Mouse (Mus musculus) embryo, embryonic 11 days (tissue): Measurements from ENCODE around the gene Pla2g4e.

ENCODE experiments used
- DNase-seq: peaks from one replicate; pipeline ENCODE4 v3.0.0-alpha.2; 2015

Pla2g4e gene

GRCm38 (mm10) chr2:120235947-120236640, 9.0 kb downstream of the Pla2g4e start:
- no peak for DNase-seq

- DNase-seq: no peak
Measured at GRCm38 (mm10) chr2:120235381-120235780, 9.8 kb downstream of the Pla2g4e start.

GRCm38 (mm10) chr2:120231642-120232041, 13.5 kb downstream of the Pla2g4e start:
- no peak for DNase-seq

GRCm38 (mm10) chr2:120214600-120214999, 30.5 kb downstream of the Pla2g4e start:
- DNase-seq: no peak

GRCm38 (mm10) chr2:120211448-120211847, 33.7 kb downstream of the Pla2g4e start:
- DNase-seq: no peak

GRCm38 (mm10) chr2:120207926-120208325, 37.2 kb downstream of the Pla2g4e start:
- DNase-seq: no peak

GRCm38 (mm10) chr2:120207028-120207427, 38.1 kb downstream of the Pla2g4e start:
- DNase-seq: no peak

- DNase-seq: no peak
Measured at GRCm38 (mm10) chr2:120203742-120204141, 41.4 kb downstream of the Pla2g4e start.

GRCm38 (mm10) chr2:120200077-120200476, 45.1 kb downstream of the Pla2g4e start:
- DNase-seq: no peak

GRCm38 (mm10) chr2:120188174-120188573, 57.0 kb downstream of the Pla2g4e start:
- no peak for DNase-seq

- DNase-seq: no peak
Measured at GRCm38 (mm10) chr2:120187583-120187982, 57.6 kb downstream of the Pla2g4e start.

GRCm38 (mm10) chr2:120185527-120186276, 59.4 kb downstream of the Pla2g4e start:
- peak; percentile 14 for DNase-seq

- DNase-seq: no peak
Measured at GRCm38 (mm10) chr2:120178936-120179335, 66.2 kb downstream of the Pla2g4e start.

- peak; percentile 65 for DNase-seq
Measured at GRCm38 (mm10) chr2:120173718-120174117, 71.4 kb downstream of the Pla2g4e start.

- DNase-seq: no peak
Measured at GRCm38 (mm10) chr2:120171362-120171761, 73.8 kb downstream of the Pla2g4e start.

GRCm38 (mm10) chr2:120170726-120171125, 74.4 kb downstream of the Pla2g4e start:
- DNase-seq: peak; percentile 58

- no peak for DNase-seq
Measured at GRCm38 (mm10) chr2:120169382-120169781, 75.8 kb downstream of the Pla2g4e start.

- DNase-seq: no peak
Measured at GRCm38 (mm10) chr2:120167763-120168162, 77.4 kb downstream of the Pla2g4e start.

- no peak for DNase-seq
Measured at GRCm38 (mm10) chr2:120165474-120165873, 79.7 kb downstream of the Pla2g4e start.

- DNase-seq: no peak
Measured at GRCm38 (mm10) chr2:120159434-120159833, 85.7 kb downstream of the Pla2g4e start.

- DNase-seq: peak; percentile 8
Measured at GRCm38 (mm10) chr2:120158846-120159245, 86.3 kb downstream of the Pla2g4e start.

GRCm38 (mm10) chr2:120158016-120158415, 87.1 kb downstream of the Pla2g4e start:
- peak; percentile 10 for DNase-seq

- DNase-seq: no peak
Measured at GRCm38 (mm10) chr2:120157606-120158005, 87.5 kb downstream of the Pla2g4e start.

GRCm38 (mm10) chr2:120154361-120154894, 90.7 kb downstream of the Pla2g4e start, which contains the start of gene Ehd4:
Gene Ehd4 (minus strand): TSS chr2:120154606.
- DNase-seq: peak; percentile 97
